In the genomic region with DNA sequence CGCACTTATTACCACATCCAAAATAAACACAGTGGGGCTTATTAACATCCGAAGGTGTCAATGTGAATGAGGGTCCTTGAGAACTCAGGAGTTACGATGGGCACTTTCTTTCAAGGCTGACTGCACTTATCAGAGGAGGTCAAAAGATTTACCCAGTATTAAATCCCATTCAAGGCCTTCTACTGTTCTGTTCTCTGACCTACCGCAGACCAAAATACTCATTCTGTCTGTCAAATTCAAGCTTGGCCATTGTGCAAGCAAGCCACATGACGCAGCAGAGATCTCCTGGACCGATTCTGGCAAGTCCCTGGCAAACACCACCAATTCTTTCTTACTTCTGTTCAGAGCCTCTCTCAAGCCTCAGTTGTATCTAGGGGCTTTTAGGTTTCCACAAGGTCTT, we compare ENCODE assay signal across 22 mouse cellular contexts.
DNase-seq lines count a peak whose midpoint lies in the region; ATAC-seq and TF ChIP-seq lines count a peak whose summit lies in the region.
"Had no signal": no experiment of that assay in that cellular context is flagged by ENCODE, and none has a peak within 500 bp of the region (broad histone marks: within the 10 kb centered on the region; RNA-seq: fewer than 3 reads in every experiment).

No protein-coding gene starts in this region.

- no peak overlapping the region for H3K4me3 ChIP-seq in forebrain, embryonic 14.5 days (ENCODE audit: low read depth, low read length)
- H3K4me3 ChIP-seq in forebrain, embryonic 15.5 days: no peak overlapping the region
- H3K4me3 ChIP-seq in lung, postnatal 0 days (ENCODE audit: low read depth, low read length): no peak overlapping the region
- H3K4me3 ChIP-seq: embryonic facial prominence, embryonic 12.5 days; hindbrain, embryonic 12.5 days; layer of hippocampus, adult 2 months; midbrain, embryonic 15.5 days; myocyte had no signal

- peak; percentile 14 for DNase-seq in forebrain, embryonic 14.5 days (ENCODE audit: low spot score)
- DNase-seq in lung, postnatal 14 days: peak; percentile 12
- no peak for DNase-seq in lung, postnatal 0 days (ENCODE audit: low spot score)
- DNase-seq in adrenal gland, adult 8-10 months: peak; percentile 63
- no peak for DNase-seq in gastrocnemius, postnatal 25 days
- DNase-seq in embryo, embryonic 10.5 days (ENCODE audit: low spot score): no peak
- DNase-seq: heart, postnatal 10 days; left cerebral cortex, postnatal 4 days; liver; lung, embryonic 14.5 days; thymus, postnatal 14 days had no signal

- H3K4me1 ChIP-seq in forebrain, embryonic 14.5 days (ENCODE audit: control insufficient read depth, insufficient read depth, low read length): no peaks in the 10 kb centered on the region
- H3K4me1 ChIP-seq in forebrain, embryonic 15.5 days: no peaks in the 10 kb centered on the region
- no peaks in the 10 kb centered on the region for H3K4me1 ChIP-seq in lung, postnatal 0 days (ENCODE audit: insufficient read depth, low read depth, low read length)
- H3K4me1 ChIP-seq: embryonic facial prominence, embryonic 12.5 days; hindbrain, embryonic 12.5 days; midbrain, embryonic 15.5 days had no signal

- H3K27me3 ChIP-seq in forebrain, embryonic 14.5 days (replicated peaks; ENCODE audit: control insufficient read depth, insufficient read depth, low read length): no peaks in the 10 kb centered on the region
- H3K27me3 ChIP-seq in forebrain, embryonic 15.5 days: no peaks in the 10 kb centered on the region
- H3K27me3 ChIP-seq in lung, postnatal 0 days (replicated peaks; ENCODE audit: insufficient read depth, low read length): no peaks in the 10 kb centered on the region
- H3K27me3 ChIP-seq: embryonic facial prominence, embryonic 12.5 days; hindbrain, embryonic 12.5 days; midbrain, embryonic 15.5 days had no signal

- no peaks in the 10 kb centered on the region for H3K36me3 ChIP-seq in forebrain, embryonic 14.5 days (ENCODE audit: control insufficient read depth, insufficient read depth, low read length)
- H3K36me3 ChIP-seq in forebrain, embryonic 15.5 days: no peaks in the 10 kb centered on the region
- H3K36me3 ChIP-seq in lung, postnatal 0 days (ENCODE audit: insufficient read depth, low read length): no peaks in the 10 kb centered on the region
- H3K36me3 ChIP-seq: embryonic facial prominence, embryonic 12.5 days; G1E; hindbrain, embryonic 12.5 days; midbrain, embryonic 15.5 days had no signal

- no peak for TF ChIP-seq EP300 in lung, postnatal 0 days (IDR thresholded peaks at IDR 0.05)

- ATAC-seq in forebrain, embryonic 14.5 days: no peak
- ATAC-seq in forebrain, embryonic 15.5 days (replicated peaks): no peak
- no peak for ATAC-seq in lung, postnatal 0 days
- ATAC-seq in granulocyte monocyte progenitor cell, adult 5-6 weeks (replicated peaks; ENCODE audit: poor library complexity, severe bottlenecking): 0 out of 2 replicates have a peak, but pooled peaks have one; percentile 25
- ATAC-seq: forebrain, embryonic 16.5 days; midbrain, embryonic 15.5 days had no signal

- TF ChIP-seq CTCF in lung, postnatal 0 days (IDR thresholded peaks at IDR 0.05): no peak

- no peak overlapping the region for H3K4me2 ChIP-seq in forebrain, embryonic 14.5 days (ENCODE audit: low read length)
- H3K4me2 ChIP-seq in forebrain, embryonic 15.5 days (replicated peaks): no peak overlapping the region
- no peak overlapping the region for H3K4me2 ChIP-seq in lung, postnatal 0 days (replicated peaks; ENCODE audit: low read depth, low read length)
- H3K4me2 ChIP-seq: embryonic facial prominence, embryonic 12.5 days; heart, embryonic 11.5 days; hindbrain, embryonic 12.5 days; lung, embryonic 14.5 days; midbrain, embryonic 15.5 days had no signal

- H3K9me3 ChIP-seq in forebrain, embryonic 14.5 days (replicated peaks; ENCODE audit: control insufficient read depth, low read length): no peaks in the 10 kb centered on the region
- H3K9me3 ChIP-seq in forebrain, embryonic 15.5 days: no peaks in the 10 kb centered on the region
- no peaks in the 10 kb centered on the region for H3K9me3 ChIP-seq in lung, postnatal 0 days (ENCODE audit: low read length)
- H3K9me3 ChIP-seq: embryonic facial prominence, embryonic 12.5 days; hindbrain, embryonic 12.5 days; midbrain, embryonic 15.5 days had no signal

- H3K9ac ChIP-seq in forebrain, embryonic 14.5 days (ENCODE audit: low read length): no peak overlapping the region
- H3K9ac ChIP-seq in forebrain, embryonic 15.5 days (replicated peaks): no peak overlapping the region
- no peak overlapping the region for H3K9ac ChIP-seq in lung, postnatal 0 days (replicated peaks; ENCODE audit: low read depth)
- H3K9ac ChIP-seq: embryonic facial prominence, embryonic 12.5 days; hindbrain, embryonic 12.5 days; lung, embryonic 14.5 days; midbrain, embryonic 15.5 days had no signal

- H3K27ac ChIP-seq in forebrain, embryonic 14.5 days (ENCODE audit: low read depth, low read length): no peak overlapping the region
- H3K27ac ChIP-seq in forebrain, embryonic 15.5 days (replicated peaks): no peak overlapping the region
- H3K27ac ChIP-seq in lung, postnatal 0 days (ENCODE audit: low read length): no peak overlapping the region
- H3K27ac ChIP-seq: embryonic facial prominence, embryonic 12.5 days; hindbrain, embryonic 12.5 days; kidney, postnatal 0 days; layer of hippocampus, adult 2 months; midbrain, embryonic 15.5 days had no signal

- WGBS in forebrain, embryonic 14.5 days: 18% methylated on average over 6 of the region's 6 CpGs
- WGBS in forebrain, embryonic 15.5 days: 23% methylated on average over 6 of the region's 6 CpGs
- 50% methylated on average over 6 of the region's 6 CpGs for WGBS in lung, postnatal 0 days

Comparison
In these comparisons a context has a peak if more than half of its experiments do, and no peak if none do; other contexts are left out.
1. DNase-seq: peak in forebrain, embryonic 14.5 days (single experiment), lung, postnatal 14 days (single experiment) and adrenal gland, adult 8-10 months (single experiment); none in lung, postnatal 0 days (single experiment), gastrocnemius, postnatal 25 days (single experiment) and embryo, embryonic 10.5 days (single experiment).